Comparison of ENCODE assay signal across 9 mouse cellular contexts in genomic region chr10:7664027-7664526, GRCm38 (mm10). TPM values are rescaled to one million over a fixed set of nuclear protein-coding genes. Genes with fewer than 3 reads are reported as not detected.
A peak's percentile ranks its signal among the peaks of the same experiment; 100 is the strongest.
DNase-seq lines count a peak whose midpoint lies in the region; ATAC-seq and TF ChIP-seq lines count a peak whose summit lies in the region.
"Had no signal": no experiment of that assay in that cellular context is flagged by ENCODE, and none has a peak within 500 bp of the region (broad histone marks: within the 10 kb centered on the region; RNA-seq: fewer than 3 reads in every experiment).

No protein-coding gene starts in this region.

- DNase-seq in kidney, adult 2 months: no peak
- DNase-seq in kidney, adult 9 months: no peak
- peak; percentile 46 for DNase-seq in induced T-regulatory cell, adult 2 months (ENCODE audit: low read depth)
- no peak for DNase-seq in midbrain, postnatal 0 days (ENCODE audit: low spot score)
- DNase-seq in right cerebral cortex, adult 2 months (ENCODE audit: low spot score in 2 of 2): no peak
- DNase-seq in kidney, postnatal 4 days: no peak
- no peak for DNase-seq in adrenal gland, adult (ENCODE audit: inconsistent age in 2 of 2, low spot score in 1 of 2)
- DNase-seq: lung, postnatal 4 days had no signal

- no peak for TF ChIP-seq CTCF in kidney, adult 2 months (conservative IDR thresholded peaks at IDR 0.05; ENCODE audit: insufficient read depth, insufficient read length, low read depth, low read length)
- no peak for TF ChIP-seq CTCF in midbrain, postnatal 0 days (IDR thresholded peaks at IDR 0.05)

- H3K27me3 ChIP-seq in kidney, adult 2 months (replicated peaks; ENCODE audit: control insufficient read depth, insufficient read depth, low read length): no peaks in the 10 kb centered on the region
- no peaks in the 10 kb centered on the region for H3K27me3 ChIP-seq in midbrain, postnatal 0 days (ENCODE audit: insufficient read depth, low read length)

- H3K4me1 ChIP-seq in kidney, adult 2 months (ENCODE audit: control insufficient read depth, insufficient read depth, low read length): no peaks in the 10 kb centered on the region; the same call in 1 of the 2 replicates
- H3K4me1 ChIP-seq in brown adipose tissue, adult 24 weeks (ENCODE audit: control insufficient read depth, insufficient read depth, insufficient read length, low read length): no peaks in the 10 kb centered on the region
- H3K4me1 ChIP-seq in midbrain, postnatal 0 days (ENCODE audit: insufficient read depth, low read length): peaks cover 6% of the 10 kb centered on the region; the same call in 1 of the 2 replicates

- no peak for TF ChIP-seq POLR2A in kidney, adult 2 months (IDR thresholded peaks at IDR 0.05; ENCODE audit: low read depth, low read length)

- H3K4me2 ChIP-seq in midbrain, postnatal 0 days (ENCODE audit: low read depth, low read length, poor library complexity, severe bottlenecking): peak overlapping the region; percentile 87

- H3K36me3 ChIP-seq in kidney, adult 2 months (ENCODE audit: control insufficient read depth, insufficient read depth, low read length): no peaks in the 10 kb centered on the region
- no peaks in the 10 kb centered on the region for H3K36me3 ChIP-seq in midbrain, postnatal 0 days (ENCODE audit: insufficient read depth, low read length)

- H3K4me3 ChIP-seq in kidney, adult 2 months (ENCODE audit: insufficient read depth, low read depth, low read length): peak overlapping the region; percentile 89
- peak overlapping the region; percentile 95 for H3K4me3 ChIP-seq in brown adipose tissue, adult 24 weeks (ENCODE audit: insufficient read depth, low read depth, low read length)
- H3K4me3 ChIP-seq in midbrain, postnatal 0 days (ENCODE audit: low read depth, low read length): peak overlapping the region; percentile 94

- WGBS in kidney, adult 2 months: 37% methylated on average over 6 of the region's 6 CpGs
- 70% methylated on average over 6 of the region's 6 CpGs for WGBS in midbrain, postnatal 0 days

- H3K27ac ChIP-seq in kidney, adult 2 months (ENCODE audit: insufficient read depth, low read depth, low read length): peak overlapping the region; percentile 95
- no peak overlapping the region for H3K27ac ChIP-seq in brown adipose tissue, adult 24 weeks (replicated peaks; ENCODE audit: low read depth, low read length)
- H3K27ac ChIP-seq in midbrain, postnatal 0 days (ENCODE audit: low read depth, low read length): peak overlapping the region; percentile 96

- peak overlapping the region; percentile 93 for H3K9ac ChIP-seq in midbrain, postnatal 0 days (replicated peaks; ENCODE audit: low read length, poor library complexity, severe bottlenecking)

- no peaks in the 10 kb centered on the region for H3K9me3 ChIP-seq in midbrain, postnatal 0 days (ENCODE audit: low read length)

- no peak for ATAC-seq in midbrain, postnatal 0 days (ENCODE audit: low FRiP score)

RNA-seq across cellular contexts. Expression of gene Nup43, which starts 3.2 kb away (rescaled TPM):
- polyA plus RNA-seq in kidney, adult 2 months (2012; rRNA removed): 7.1 and 7.6 TPM in 2 replicates
- 5.9 and 6.7 TPM in 2 replicates for polyA plus RNA-seq in brown adipose tissue, adult 24 weeks (2012; ENCODE audit: insufficient read depth, insufficient read length, missing spikeins)
- 7.8 and 8.0 TPM in 2 replicates for total RNA-seq in midbrain, postnatal 0 days (2014; rRNA removed)
- polyA plus RNA-seq in midbrain, postnatal 0 days (2015; fragmentation: Nextera tagmentation; extraction: Ambion mirVana): 17.5 and 17.8 TPM in 2 replicates

RNA-seq across cellular contexts. Expression of gene Pcmt1, which starts 16.9 kb away (rescaled TPM):
- polyA plus RNA-seq in kidney, adult 2 months (2012; rRNA removed): 34.6 and 38.4 TPM in 2 replicates
- polyA plus RNA-seq in brown adipose tissue, adult 24 weeks (2012; ENCODE audit: insufficient read depth, insufficient read length, missing spikeins): 37.1 and 42.8 TPM in 2 replicates
- 70.6 and 81.0 TPM in 2 replicates for total RNA-seq in midbrain, postnatal 0 days (2014; rRNA removed)
- polyA plus RNA-seq in midbrain, postnatal 0 days (2015; fragmentation: Nextera tagmentation; extraction: Ambion mirVana): 178 and 179 TPM in 2 replicates

RNA-seq across cellular contexts. Expression of gene Lats1, which starts 16.9 kb away (rescaled TPM):
- 13.8 and 14.5 TPM in 2 replicates for polyA plus RNA-seq in kidney, adult 2 months (2012; rRNA removed)
- polyA plus RNA-seq in brown adipose tissue, adult 24 weeks (2012; ENCODE audit: insufficient read depth, insufficient read length, missing spikeins): 11.2 and 13.1 TPM in 2 replicates
- total RNA-seq in midbrain, postnatal 0 days (2014; rRNA removed): 45.4 and 50.9 TPM in 2 replicates
- polyA plus RNA-seq in midbrain, postnatal 0 days (2015; fragmentation: Nextera tagmentation; extraction: Ambion mirVana): 6.5 and 7.7 TPM in 2 replicates
